Mouse (Mus musculus) embryonic fibroblast, embryonic 13.5 days (primary cell): ENCODE measurements around the gene Rab31.

ENCODE experiments used
- CTCF ChIP-seq: IDR thresholded peaks from 2 replicates; pipeline ENCODE4 v1.5.1; 2011; ENCODE audit warnings: mild to moderate bottlenecking, control low read depth, low read length, moderate library complexity, borderline replicate concordance; ENCODE audit not compliant: insufficient read depth
- POLR2A ChIP-seq: IDR thresholded peaks from 2 replicates; pipeline ENCODE4 v1.6.1; 2011; ENCODE audit warnings: low read depth, mild to moderate bottlenecking, control low read depth, low read length, moderate library complexity

GRCm38 (mm10) chr17:65701356-65701755 lies 71.2 kb downstream of the Rab31 start:
- no peak for TF ChIP-seq CTCF
- TF ChIP-seq POLR2A = no peak
